Mouse (Mus musculus): ENCODE measurements around the gene C1qtnf1.

GRCm38 (mm10) chr11:118481751-118482150 is 53.7 kb downstream of the C1qtnf1 start:
- TF ChIP-seq CTCF (IDR thresholded peaks at IDR 0.05; ENCODE audit: low read depth) (no peak), EP300 (IDR thresholded peaks at IDR 0.05; ENCODE audit: low read depth) (no peak)
